Mouse (Mus musculus): ENCODE data around the gene Tmc5. TPM values are rescaled to one million over a fixed set of nuclear protein-coding genes. Genes with fewer than 3 reads are reported as not detected.
A peak's percentile ranks its signal among the peaks of the same experiment; 100 is the strongest.

Gene Tmc5
- polyA plus RNA-seq, 2 experiments from 2014 or later = not detected

DNA sequence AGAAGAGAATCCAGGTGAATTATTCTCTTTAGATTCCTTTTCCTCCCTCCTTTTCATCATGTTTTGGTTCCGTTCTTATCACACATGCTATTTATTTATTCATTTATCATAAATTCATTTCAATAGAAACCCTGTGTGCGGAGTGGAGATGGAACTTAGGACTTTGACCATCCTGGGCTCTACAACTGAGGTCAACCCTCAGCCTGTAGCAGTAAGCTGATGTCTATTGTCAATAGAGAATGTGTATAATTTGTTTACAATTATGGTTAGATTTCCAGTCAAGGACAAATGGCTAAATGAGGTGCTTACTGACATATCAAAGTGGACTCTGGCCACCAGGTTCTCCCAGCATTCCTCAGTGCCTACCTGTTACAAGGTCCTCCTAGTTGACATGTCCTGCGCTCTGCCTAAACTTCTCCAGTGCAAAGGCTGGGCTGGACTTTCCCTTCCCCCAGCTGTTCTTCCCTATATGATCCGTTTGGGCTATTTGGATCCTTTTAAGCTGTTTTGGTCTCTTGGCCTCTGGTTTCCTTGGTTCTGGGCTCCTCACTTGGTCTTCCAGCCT, 14.2 kb downstream of the Tmc5 start:
- ATAC-seq = no peak

DNA sequence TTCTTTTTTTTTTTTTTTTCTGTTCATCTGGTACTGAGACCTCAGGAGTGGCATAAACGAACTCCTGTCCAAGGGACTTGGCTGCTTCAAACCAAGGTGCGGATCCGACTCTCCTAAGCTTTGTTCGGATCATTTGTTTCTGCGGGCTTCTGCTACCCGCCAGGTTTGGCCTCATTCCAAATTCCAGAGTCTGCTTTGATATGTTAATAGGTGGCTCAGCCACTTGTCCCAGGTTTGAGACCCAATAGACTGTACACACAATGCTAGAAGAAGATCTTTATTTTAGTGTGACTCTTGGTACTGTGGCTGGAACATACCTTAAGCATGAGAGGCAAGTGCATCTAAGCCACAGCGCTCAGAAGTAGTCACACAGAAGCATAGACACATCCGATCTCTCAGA, 14.8 kb downstream of the Tmc5 start:
- ATAC-seq = no peak

DNA sequence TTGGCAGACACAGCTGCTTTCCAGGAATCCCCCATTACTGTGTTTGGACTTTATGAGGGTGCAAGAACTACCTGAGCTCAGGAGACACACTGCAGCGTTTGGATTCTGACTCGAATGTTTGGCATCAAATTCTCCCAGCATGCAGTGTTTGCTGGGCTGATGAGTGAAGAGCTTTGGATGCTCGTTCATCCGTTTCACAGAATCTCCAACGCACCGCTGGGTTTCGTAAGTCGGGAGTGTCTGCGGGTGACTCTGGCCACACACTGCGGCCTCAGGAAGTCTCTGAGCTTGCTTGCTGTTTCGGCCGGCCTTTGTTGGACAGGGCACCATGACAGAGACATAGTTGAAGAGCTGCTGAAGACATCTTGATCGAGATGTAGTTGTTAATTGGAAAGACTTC, 17.0 kb downstream of the Tmc5 start:
- no peak for ATAC-seq

DNA sequence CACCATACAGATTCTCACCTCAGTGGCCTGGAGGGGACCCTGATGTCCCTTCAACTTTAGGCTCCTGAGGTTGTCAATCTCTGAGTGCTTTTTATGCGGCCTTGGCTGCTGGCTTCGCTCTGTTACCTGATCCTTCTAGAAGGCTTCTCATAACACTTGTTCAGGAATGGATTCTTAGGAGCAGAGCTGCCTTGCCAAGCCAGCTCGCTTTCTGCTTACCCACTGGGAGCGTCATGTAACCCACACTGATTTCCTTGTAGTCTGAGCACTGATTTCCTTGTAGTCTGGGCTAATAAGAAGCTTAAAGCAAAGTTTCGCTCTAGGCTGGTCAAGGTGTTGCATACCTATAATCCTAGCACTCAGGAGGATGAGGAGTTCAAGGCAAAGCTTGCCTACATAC, 21.0 kb downstream of the Tmc5 start:
- ATAC-seq = no peak

DNA sequence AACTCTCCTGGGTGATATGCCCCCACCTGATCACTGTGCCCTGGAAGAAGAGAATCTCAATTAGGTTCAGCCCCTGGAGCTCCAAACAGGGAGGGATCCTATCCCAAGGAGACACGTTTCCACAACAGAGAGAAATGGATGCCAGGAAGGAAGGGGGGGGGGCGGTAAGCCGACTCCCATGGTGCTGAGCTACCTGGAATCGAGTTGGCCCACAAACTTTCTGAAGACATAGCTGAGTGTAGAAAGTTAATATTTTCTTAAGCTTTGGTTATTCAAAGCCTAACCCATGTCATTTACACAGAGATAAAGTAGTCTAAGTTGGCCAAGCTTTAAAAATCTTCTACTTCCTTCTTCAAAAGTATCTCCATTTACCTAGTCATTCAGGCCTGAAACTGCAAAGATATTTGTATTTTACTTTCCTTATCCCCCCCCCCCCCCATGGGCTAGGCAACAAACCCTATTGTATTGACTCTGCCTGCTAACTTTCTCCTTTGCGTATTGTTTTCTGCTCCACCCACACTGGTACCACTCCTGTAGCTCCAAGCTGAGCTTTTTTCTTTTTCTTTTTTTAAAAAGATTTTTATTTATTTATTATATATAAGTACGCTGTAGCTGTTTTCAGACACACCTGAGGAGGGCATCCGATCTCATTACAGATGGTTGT, 23.3 kb downstream of the Tmc5 start:
- ATAC-seq = no peak

DNA sequence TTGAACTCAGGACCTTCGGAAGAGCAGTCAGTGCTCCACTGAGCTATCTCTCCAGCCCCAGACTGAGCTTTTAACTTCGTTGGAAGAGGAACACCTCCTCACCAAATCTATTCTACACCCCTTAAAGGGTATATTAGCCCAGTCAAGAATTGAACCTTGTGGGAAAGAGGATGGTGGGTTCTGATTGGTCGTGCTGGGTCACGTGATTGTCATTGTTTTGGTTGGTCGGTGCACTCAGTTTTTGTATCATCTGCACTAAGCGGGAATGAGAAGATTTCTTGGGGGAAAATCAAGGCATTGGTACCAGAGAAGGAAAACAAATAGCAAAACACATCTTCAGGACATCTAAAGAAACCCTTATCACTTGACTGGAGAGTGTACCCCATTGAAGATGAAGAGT, 24.0 kb downstream of the Tmc5 start:
- no peak for ATAC-seq

DNA sequence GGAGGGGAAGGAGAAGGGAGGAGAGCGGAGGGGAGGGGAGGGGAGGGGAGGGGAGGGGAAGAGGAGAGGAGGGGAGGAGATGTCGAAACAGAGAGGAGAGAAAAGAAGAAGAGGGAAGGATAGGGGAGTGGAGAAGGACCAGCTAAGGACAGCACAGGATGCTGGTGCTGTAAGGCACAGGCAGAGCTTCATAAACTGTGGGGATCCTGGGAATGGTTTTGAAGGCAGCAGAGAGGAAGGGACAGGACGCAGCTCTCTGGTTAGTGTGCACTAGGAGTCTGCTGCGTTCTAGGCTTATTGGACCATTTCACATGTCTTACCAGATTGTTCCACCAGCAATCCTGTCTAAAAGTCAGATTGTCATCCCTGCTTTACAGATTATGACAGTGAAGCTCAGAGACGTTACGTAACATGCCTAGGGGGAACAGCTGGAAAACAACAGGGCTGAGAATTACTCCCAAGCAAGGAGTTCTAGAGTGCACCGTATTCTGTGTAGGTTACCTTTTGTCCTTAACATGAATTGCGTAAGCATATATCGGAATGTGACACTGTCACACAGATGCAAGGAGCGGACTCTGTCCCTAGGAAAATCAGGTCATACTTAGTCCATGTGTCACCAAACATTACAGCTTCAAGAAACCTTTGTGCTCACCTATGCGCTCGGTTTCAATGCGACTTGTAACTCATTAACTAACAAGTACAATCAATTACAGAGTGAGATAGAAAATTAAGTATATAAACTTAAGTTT, 30.6 kb downstream of the Tmc5 start:
- ATAC-seq = no peak

DNA sequence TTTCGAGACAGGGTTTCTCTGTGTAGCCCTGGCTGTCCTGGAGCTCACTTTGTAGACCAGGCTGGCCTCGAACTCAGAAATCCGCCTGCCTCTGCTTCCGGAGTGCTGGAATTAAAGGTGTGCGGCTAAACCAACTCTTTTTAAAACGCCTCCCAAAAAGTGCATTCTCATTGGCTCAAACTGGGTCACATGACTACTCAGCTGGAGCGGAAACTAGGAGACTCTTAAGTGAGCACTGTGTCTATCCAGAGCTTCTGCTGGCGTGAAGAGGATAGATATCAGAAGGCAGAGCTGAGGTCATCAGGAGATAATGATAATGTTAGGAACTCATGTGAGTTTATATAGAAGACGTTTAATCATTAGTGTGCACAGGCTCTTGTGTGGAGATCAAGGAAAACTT, 36.0 kb downstream of the Tmc5 start:
- ATAC-seq = no peak

DNA sequence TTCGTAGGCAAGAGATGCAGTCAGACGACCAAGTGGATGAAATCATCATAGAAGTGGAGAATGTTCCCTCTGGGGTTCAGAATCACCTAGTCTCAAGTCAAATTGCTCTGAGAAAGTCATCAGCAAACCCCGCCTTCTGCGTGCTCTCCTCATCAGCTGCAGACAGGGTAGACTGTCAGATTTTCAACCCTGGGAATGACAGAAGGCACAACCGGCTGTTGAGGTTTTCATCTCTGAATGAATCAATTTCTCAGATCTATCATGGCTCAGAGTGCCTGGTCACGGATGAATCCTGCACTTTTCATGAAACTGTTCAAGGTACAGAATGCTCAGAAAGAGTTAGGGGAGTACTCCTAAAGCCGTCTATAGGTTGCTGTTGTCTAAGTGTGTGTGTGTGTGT, 36.9 kb downstream of the Tmc5 start:
- no peak for ATAC-seq

DNA sequence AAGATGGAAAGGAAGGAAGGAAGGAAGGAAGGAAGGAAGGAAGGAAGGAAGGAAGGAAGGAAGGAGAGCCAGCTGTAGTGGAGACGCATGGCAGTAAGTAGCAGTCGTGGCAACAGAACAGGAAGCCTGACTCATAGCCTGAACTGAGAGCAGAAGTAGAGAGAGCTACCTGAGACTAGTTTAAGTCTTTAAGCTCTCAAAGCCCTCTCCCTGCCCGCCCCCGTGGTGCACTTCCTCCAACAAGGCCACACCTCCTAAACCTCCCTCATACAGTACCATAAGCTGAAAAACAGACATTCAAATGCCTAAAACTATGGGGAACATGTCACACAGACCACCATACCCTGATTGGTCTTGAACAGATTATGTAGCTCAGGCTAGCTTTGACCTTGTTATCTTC, 40.4 kb downstream of the Tmc5 start:
- no peak for ATAC-seq

DNA sequence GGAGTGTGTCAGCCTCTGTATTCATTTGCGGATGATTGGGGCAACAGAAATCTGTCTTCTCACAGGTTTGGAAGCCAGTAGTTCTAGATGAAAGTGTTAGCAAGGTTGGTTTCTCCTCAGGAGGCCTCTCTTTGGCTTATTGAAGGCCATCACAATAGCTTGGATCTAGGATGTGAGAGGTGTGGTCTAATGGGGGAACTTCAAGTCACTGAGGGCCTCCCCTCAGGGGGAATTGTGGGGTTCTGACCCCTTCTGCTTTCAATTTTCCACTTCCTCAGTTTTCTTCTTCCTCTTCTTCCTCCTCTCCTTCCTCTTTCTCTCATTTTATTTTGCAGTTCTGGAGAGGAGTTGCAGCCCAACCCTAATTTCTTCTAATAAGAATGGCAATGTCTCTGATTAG, 49.1 kb downstream of the Tmc5 start:
- no peak for ATAC-seq

DNA sequence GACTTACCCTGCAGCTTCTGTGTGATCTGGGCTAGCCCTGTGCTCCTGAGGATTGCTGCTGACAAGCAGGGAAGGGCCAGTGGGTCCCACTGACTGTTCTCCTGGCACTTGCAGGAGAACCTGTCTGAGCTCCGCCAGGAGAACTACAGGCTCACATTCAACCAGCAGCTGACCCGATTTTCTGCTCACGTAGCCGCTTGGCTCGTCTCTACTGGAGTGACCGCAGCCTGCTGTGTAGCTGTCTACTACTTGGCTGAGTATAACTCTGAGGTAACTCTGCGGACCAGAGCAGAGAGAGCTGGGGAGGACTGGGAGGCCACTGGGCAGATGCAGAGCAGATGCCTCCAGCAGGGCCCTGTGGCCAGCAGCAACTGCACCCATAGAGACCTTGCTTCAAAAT, 52.2 kb downstream of the Tmc5 start:
- no peak for ATAC-seq

DNA sequence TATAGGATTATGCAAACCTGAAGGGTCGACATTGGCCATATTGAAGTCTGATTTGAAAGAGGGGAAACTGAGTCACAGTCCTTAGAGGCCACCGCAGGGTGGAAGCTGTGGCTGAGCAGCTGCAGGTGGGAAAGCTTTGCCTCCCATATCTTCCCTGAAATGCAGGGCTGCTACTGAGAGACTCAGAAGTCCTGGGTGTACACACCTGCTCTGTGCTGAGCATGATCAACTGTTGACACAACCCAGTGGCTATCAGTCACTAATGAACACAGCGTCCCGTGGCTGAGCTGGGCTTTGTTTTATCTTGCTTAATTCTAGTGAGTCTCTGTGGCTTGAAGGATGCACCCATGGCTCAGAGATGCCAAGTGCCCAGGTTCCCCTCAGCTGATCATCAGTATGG, 53.0 kb downstream of the Tmc5 start:
- ATAC-seq = no peak

DNA sequence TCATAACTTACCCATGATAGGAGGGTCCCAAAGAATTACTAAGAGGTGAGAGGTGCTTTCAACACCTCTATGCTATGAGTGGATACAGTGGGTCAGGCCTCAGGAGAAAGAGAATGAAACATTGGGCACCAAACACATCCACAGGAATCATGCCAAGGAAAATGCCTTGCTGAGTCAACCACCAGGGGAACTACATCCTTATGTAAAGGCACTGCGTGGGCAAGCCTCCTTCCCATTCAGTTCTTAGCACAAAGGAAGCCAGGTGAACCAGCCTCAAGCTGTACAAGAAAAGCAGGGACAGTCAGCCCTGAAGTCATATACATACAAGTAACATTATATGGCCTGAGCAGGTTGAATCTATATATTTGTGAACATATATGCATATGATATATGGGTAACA, 53.8 kb downstream of the Tmc5 start:
- ATAC-seq = no peak

DNA sequence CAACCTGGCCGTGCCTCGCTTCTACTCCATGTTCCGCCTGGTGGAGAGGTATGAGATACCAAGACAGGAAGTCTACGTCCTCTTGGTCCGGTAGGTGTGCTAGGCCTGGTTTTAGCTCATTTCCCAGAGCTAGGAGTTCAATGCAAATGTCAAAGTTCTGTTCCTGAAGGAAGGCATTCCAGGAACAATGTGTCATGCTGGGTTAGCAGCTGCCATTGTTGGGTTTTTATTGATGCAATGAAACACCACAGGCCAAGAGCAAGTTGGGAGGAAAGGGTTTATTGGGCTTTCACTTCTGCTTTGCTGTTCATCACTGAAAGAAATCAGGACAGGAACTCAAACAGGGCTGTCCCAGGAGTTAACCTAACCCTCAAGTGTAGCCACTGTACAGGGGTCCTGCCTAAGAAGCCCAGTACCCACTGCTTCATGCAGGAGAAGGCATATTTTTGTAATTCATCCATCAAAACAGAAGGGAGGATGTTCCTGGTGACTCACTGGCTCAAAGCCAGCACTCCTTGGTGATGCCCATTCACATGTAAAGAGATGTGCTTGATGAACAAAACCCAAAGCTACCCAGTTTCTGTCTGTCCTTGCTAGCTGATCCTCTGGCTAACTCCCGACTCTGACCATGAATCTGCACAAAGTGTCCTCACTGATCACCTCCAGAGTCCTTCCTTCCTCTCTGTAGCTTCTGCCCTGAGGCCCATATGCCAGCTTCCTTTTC, 55.6 kb downstream of the Tmc5 start:
- ATAC-seq = no peak

DNA sequence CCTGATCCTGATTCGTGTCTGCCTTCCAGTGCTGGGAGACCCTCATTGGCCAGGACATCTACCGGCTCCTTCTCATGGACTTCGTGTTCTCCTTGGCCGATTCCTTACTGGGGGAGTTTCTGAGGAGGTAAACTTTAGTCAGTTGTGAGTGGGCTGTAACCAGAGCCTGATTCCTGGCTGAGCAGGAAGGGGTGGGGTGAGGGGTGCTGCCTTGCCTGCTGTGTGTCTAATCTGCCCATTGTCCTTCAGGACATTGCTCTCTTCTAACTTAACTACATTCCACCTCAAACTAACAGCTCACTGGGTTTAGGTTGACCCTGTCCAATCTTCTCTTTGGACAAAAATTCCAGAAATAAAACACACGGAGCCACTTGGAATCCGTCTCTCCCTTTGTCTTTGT, 59.6 kb downstream of the Tmc5 start:
- ATAC-seq = no peak

DNA sequence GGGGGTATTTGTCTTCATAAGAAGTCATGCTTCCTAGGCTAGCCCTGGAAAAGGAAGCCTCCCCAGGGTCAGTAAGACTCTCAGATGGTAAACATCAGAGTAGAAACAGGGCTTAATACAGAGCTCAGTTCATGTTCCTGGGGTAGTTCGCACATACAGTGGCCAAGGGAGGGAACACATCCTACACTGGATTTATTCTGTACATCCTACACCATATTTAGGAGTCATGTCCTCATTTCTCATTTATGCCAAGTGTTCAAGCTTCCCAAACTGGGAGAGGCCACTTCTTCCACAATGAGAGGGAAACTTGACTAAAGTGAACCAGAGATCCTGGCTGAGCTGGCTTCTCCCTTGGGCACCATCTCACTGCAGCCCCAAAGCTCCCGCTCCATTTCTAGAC, 70.7 kb downstream of the Tmc5 start:
- no peak for ATAC-seq

DNA sequence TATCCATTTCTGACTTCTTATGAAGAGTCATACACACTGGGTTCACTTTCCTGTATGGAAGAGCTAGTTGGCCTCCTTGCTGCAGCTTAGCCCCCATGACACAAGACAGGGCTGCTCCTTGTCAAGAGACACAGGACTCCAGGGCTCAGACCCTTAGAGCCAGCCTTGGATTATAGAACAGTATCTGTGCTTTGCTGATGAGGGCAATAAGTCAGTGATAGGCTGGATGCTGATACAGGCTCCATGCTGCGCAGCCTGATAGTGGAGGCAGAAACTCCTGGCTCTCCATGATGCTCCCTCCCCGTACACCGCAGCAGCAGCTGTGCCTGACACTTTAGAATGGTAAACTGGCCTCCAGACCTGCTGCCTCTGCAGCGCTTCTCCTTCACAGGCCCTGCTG, 73.0 kb downstream of the Tmc5 start:
- no peak for ATAC-seq

DNA sequence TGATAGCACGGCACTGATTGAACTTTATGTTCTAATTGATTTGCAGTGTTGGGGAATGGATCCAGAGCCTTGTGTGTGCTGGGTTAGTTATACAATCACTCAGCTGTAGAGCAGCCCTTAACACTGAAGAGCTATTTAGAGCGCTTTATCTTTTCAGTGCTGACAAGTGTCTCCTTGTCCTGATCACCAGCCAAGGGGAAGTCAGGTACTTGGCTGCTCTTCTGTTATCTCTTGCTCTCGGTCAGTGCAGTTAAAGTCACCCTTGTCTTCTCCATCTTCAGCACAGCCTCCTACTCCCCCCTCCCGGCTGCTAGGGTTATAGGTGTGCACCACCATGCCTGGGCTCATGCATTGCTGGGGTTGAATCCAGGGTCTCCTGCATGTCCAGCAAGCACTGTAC, 79.7 kb downstream of the Tmc5 start:
- no peak for ATAC-seq

DNA sequence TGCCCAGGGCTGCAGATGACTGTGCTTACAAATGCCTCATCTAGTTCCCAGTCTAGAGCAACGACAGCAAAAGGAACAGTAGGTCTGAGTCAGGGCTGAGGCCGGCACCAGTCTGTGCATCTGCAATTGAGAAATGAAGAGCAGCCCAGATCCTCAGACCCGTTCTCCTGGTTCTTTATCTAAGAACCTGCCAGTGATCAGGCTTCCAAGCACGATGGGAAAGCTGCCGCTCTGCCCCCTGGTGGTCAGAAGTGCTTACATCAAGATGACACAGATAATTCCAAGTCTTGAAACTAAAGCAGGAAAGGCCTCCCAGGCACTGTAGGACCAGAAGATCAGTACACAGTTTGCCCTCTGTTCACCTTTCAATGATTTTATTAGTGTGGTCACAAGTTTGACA, 91.1 kb downstream of the Tmc5 start:
- ATAC-seq = peak; percentile 62

DNA sequence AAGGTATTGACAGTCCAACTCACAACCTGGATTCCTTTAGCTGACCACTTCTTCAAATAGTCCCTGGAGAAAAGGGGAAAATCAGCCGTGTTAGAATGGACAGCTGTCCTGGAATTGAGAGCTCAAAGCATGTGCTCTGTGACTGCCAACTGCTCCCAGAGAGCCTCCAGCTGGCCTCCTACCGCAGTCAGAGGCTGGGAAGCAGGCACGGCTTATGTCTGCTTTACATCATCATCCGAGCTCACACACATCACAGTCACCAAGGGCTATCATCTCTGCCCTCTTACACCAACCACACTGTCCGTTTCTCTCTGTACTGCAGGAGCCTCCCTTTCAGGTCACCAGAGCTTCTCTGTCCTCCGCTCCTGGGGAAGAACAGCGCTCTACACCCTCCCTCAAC, 92.0 kb downstream of the Tmc5 start:
- ATAC-seq = no peak

DNA sequence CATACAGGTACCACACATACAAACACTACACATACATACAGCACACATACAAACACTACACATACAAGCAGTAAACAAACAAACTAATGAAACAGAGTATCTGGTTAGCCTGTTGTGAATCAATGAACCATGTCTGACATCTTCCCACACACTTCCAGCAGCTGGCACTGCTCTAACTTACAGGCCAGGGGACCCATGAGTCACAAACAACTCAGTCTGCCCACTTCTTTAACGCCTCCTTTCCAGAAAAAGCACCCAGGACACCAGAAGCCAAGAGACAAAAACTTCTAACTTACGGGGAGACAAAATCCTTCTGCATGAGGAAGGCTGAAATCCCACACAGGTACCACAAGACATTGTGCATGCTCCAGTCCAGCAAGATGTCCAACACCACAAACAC, 94.2 kb downstream of the Tmc5 start:
- no peak for ATAC-seq

DNA sequence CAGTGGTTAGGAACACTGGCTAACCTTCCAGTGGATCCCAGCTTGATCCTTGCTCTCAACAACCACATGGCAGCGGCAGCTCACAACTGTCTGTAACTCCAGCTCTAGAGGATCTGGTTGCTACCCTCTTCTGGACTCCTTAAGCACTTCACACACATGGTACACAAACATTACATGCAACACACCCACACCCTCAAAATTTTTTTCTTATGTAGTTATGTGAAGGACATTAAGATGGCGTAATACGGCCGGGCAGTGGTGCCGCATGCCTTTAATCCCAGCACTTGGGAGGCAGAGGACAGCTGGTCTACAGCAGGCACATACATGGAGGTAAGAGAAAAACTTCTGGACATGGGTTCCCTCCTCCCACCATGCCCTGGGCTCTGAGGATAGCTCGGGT, 99.0 kb downstream of the Tmc5 start:
- ATAC-seq = no peak

DNA sequence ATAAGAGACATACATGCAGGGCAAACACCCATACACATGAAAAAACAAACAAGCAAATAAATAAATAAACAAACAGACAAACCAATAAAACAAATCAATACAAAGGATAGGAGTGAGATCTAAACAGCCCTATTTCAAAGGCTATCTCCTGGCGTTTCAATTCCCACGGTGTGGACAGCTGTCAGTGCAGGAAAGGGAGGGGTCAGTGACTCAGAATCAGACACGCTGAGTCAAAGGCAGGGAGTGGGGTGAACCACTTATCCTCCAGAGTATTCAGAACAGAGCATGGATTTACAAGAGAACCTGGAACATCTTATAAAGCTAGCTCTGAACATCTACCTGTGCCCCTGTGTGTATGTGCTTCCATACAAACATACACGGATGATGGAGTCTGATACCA, 100.1 kb downstream of the Tmc5 start:
- ATAC-seq = no peak
